Mouse (Mus musculus): ENCODE data around the gene Phactr4. TPM values are rescaled to one million over a fixed set of nuclear protein-coding genes. Genes with fewer than 3 reads are reported as not detected.
A peak's percentile ranks its signal among the peaks of the same experiment; 100 is the strongest.

The Phactr4 gene
- polyA plus RNA-seq (2012; rRNA removed), result 6.3 and 15.6 TPM in 2 replicates

GRCm38 (mm10) chr4:132421923-132422782 lies at the start of gene Phactr4:
Gene Phactr4 (minus strand): TSS chr4:132422489.
- TF ChIP-seq CTCF (IDR thresholded peaks at IDR 0.05; ENCODE audit: extremely low read depth, insufficient read length, insufficient replicate concordance, low read depth, low read length) (no peak), POLR2A (IDR thresholded peaks at IDR 0.05; ENCODE audit: low read depth, low read length) (peak; percentile 80)
- Histone ChIP-seq H3K4me1 (ENCODE audit: control insufficient read depth, insufficient read depth, insufficient read length, low read length) (no peaks in the 10 kb centered on the region), H3K27ac (ENCODE audit: insufficient read depth, low read depth, low read length) (peak within 1 kb of the TSS; percentile 98), H3K27me3 (ENCODE audit: control insufficient read depth, insufficient read depth, low read length) (no peaks in the 10 kb centered on the region), H3K36me3 (ENCODE audit: control insufficient read depth, insufficient read depth, low read length) (no peaks in the 10 kb centered on the region; the same call in 1 of the 2 replicates), H3K4me3 (ENCODE audit: low read depth, low read length) (peak within 1 kb of the TSS; percentile 90)
- under 1% methylated on average over 64 of the region's 73 CpGs for WGBS

GRCm38 (mm10) chr4:132469873-132470272 lies 47.6 kb upstream of the Phactr4 start:
- no peaks in the 10 kb centered on the region for H3K36me3 ChIP-seq (ENCODE audit: control insufficient read depth, insufficient read depth, low read length)
- H3K4me1 ChIP-seq (ENCODE audit: control insufficient read depth, insufficient read depth, insufficient read length, low read length), result peaks cover 16% of the 10 kb centered on the region; the same call in 1 of the 2 replicates
- no peaks in the 10 kb centered on the region for H3K27me3 ChIP-seq (ENCODE audit: control insufficient read depth, insufficient read depth, low read length)
- no peak overlapping the region for H3K4me3 ChIP-seq (ENCODE audit: low read depth, low read length)
- peak overlapping the region; percentile 71 for H3K27ac ChIP-seq (ENCODE audit: insufficient read depth, low read depth, low read length)
- TF ChIP-seq CTCF (IDR thresholded peaks at IDR 0.05; ENCODE audit: extremely low read depth, insufficient read length, insufficient replicate concordance, low read depth, low read length), result no peak
- no peak for TF ChIP-seq POLR2A (IDR thresholded peaks at IDR 0.05; ENCODE audit: low read depth, low read length)
- 11% methylated on average over 3 of the region's 3 CpGs for WGBS

DNA sequence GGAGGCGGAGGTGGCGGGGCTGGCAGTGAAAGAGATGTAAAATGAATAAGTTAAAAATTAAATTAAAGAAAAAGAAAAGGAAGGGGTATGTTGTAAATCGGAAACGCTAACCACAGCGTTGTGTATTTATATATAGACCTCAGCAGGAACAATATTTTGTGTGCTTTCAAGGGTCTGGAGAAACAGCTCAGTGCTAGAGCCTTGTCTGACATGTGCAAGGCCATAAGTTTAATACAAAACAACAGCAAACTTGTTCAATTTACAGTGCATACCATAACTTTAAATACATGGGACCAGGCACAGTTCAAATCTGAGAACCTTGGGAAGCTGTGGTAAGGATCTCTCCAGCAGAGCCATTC lies 41.9 kb upstream of the Phactr4 start:
- H3K36me3 ChIP-seq (ENCODE audit: control insufficient read depth, insufficient read depth, low read length), result peaks cover 11% of the 10 kb centered on the region
- H3K4me1 ChIP-seq (ENCODE audit: control insufficient read depth, insufficient read depth, insufficient read length, low read length), result peaks cover 8% of the 10 kb centered on the region; the same call in 1 of the 2 replicates
- peak overlapping the region; percentile 82 for H3K4me3 ChIP-seq (ENCODE audit: low read depth, low read length)
- no peak overlapping the region for H3K27ac ChIP-seq (ENCODE audit: insufficient read depth, low read depth, low read length)
- TF ChIP-seq POLR2A (IDR thresholded peaks at IDR 0.05; ENCODE audit: low read depth, low read length) (no peak), CTCF (IDR thresholded peaks at IDR 0.05; ENCODE audit: extremely low read depth, insufficient read length, insufficient replicate concordance, low read depth, low read length) (no peak)
- H3K27me3 ChIP-seq (ENCODE audit: control insufficient read depth, insufficient read depth, low read length), result no peaks in the 10 kb centered on the region
- 2% methylated on average over 5 of the region's 5 CpGs for WGBS

GRCm38 (mm10) chr4:132463430-132464254 lies 41.4 kb upstream of the Phactr4 start, which contains the start of gene Med18:
Gene Med18 (minus strand): TSS chr4:132463921.
- WGBS, result under 1% methylated on average over 44 of the region's 44 CpGs
- TF ChIP-seq CTCF (IDR thresholded peaks at IDR 0.05; ENCODE audit: extremely low read depth, insufficient read length, insufficient replicate concordance, low read depth, low read length), result peak; percentile 72; the same call in 1 of the 2 replicates
- peak; percentile 57; the same call in 1 of the 2 replicates for TF ChIP-seq POLR2A (IDR thresholded peaks at IDR 0.05; ENCODE audit: low read depth, low read length)
- Histone ChIP-seq H3K4me1 (ENCODE audit: control insufficient read depth, insufficient read depth, insufficient read length, low read length) (peaks cover 8% of the 10 kb centered on the region; the same call in 1 of the 2 replicates), H3K27ac (ENCODE audit: insufficient read depth, low read depth, low read length) (no peak within 1 kb of the TSS), H3K4me3 (ENCODE audit: low read depth, low read length) (peak within 1 kb of the TSS; percentile 82), H3K36me3 (ENCODE audit: control insufficient read depth, insufficient read depth, low read length) (peaks cover 13% of the 10 kb centered on the region), H3K27me3 (ENCODE audit: control insufficient read depth, insufficient read depth, low read length) (no peaks in the 10 kb centered on the region)

DNA sequence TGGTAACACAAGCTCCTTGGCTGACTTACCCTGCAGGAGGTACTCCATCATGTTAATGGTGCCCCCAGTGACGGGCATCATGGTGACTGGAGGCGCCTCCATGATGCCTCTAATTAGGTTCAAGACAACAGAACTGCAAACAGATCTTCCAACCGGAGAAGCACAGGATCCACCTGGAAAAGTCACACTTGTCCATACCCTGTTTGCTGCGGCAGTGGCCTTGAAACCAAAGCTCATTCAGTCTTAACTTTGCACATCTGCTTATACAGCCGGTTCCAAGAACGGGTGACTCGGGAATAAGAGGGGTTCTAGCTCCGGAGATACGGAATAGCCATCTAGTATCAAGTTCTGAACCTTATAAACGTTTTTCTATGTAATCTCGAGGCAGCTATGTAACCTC lies 40.5 kb upstream of the Phactr4 start:
- TF ChIP-seq CTCF (IDR thresholded peaks at IDR 0.05; ENCODE audit: extremely low read depth, insufficient read length, insufficient replicate concordance, low read depth, low read length) (no peak), POLR2A (IDR thresholded peaks at IDR 0.05; ENCODE audit: low read depth, low read length) (no peak)
- peaks cover 18% of the 10 kb centered on the region for H3K36me3 ChIP-seq (ENCODE audit: control insufficient read depth, insufficient read depth, low read length)
- H3K4me3 ChIP-seq (ENCODE audit: low read depth, low read length), result peak overlapping the region; percentile 49
- no peak overlapping the region for H3K27ac ChIP-seq (ENCODE audit: insufficient read depth, low read depth, low read length)
- peaks cover 8% of the 10 kb centered on the region; the same call in 1 of the 2 replicates for H3K4me1 ChIP-seq (ENCODE audit: control insufficient read depth, insufficient read depth, insufficient read length, low read length)
- H3K27me3 ChIP-seq (ENCODE audit: control insufficient read depth, insufficient read depth, low read length), result no peaks in the 10 kb centered on the region
- WGBS, result 5% methylated on average over 11 of the region's 11 CpGs

GRCm38 (mm10) chr4:132460225-132460624 lies 37.9 kb upstream of the Phactr4 start:
- Histone ChIP-seq H3K4me3 (ENCODE audit: low read depth, low read length) (no peak overlapping the region), H3K27me3 (ENCODE audit: control insufficient read depth, insufficient read depth, low read length) (no peaks in the 10 kb centered on the region), H3K4me1 (ENCODE audit: control insufficient read depth, insufficient read depth, insufficient read length, low read length) (peaks cover 4% of the 10 kb centered on the region; the same call in 1 of the 2 replicates), H3K27ac (ENCODE audit: insufficient read depth, low read depth, low read length) (no peak overlapping the region), H3K36me3 (ENCODE audit: control insufficient read depth, insufficient read depth, low read length) (peaks cover 23% of the 10 kb centered on the region)
- WGBS, result 86% methylated on average over 8 of the region's 8 CpGs
- no peak for TF ChIP-seq CTCF (IDR thresholded peaks at IDR 0.05; ENCODE audit: extremely low read depth, insufficient read length, insufficient replicate concordance, low read depth, low read length)
- TF ChIP-seq POLR2A (IDR thresholded peaks at IDR 0.05; ENCODE audit: low read depth, low read length), result no peak
